Mouse (Mus musculus): ENCODE measurements around the gene Trp53i11.
A peak's percentile ranks its signal among the peaks of the same experiment; 100 is the strongest.

The Trp53i11 gene

GRCm38 (mm10) chr2:93199531-93199974, 12.2 kb downstream of the Trp53i11 start:
- peak; percentile 42 for DNase-seq (ENCODE audit: low read depth)

DNA sequence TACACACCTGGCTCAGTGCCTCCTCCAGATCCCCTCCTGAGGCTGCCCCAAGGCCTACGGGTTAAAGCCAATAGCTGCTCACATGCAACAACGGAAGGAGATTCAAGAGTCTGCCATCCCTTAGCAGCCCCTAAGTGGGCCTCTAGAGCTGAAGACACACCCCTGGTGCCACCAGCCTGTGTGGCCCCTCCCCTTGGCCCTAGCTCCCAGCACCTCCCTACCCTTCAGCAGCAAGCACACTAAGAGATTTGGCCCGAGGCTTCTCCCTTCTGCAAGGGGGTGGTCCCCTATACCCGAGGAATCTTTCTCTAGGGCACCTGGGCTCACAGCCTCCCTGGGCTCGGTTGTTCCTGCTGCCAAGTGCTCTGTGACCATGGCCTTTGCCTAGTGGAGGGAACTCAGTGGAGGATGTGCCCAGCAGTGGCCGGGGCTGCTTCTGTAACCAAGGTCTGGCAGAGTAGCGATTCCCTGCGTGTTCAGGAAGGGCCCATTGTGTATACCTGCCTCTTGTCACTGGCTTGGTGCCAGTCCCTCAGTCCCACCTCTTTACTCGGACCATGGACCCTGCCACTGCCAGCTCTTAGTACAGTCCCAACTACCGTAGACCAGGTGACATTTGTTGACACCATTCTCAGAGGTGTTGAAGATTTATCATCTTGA, 13.5 kb downstream of the Trp53i11 start:
- DNase-seq (ENCODE audit: low read depth), result no peak

DNA sequence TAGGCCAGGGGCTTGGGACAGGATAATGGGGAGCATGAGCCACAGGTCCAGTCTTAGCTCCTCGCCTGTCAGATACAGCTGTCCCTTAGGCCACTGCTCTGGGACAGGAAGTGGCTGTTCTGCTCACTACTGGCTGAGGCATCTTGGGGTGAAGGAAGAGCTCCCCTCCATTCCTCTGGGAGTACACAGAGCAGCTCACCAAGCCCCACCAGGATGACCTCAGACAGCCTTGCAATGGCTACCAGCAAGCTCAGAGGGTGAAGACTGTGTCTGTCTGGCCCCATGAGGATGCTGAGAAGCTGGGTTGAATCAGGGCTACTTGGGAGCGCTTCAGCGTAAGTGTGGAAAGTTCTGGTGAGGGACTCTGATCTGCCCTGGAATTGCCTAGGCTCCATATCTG, 14.6 kb downstream of the Trp53i11 start:
- DNase-seq (ENCODE audit: low read depth), result no peak

DNA sequence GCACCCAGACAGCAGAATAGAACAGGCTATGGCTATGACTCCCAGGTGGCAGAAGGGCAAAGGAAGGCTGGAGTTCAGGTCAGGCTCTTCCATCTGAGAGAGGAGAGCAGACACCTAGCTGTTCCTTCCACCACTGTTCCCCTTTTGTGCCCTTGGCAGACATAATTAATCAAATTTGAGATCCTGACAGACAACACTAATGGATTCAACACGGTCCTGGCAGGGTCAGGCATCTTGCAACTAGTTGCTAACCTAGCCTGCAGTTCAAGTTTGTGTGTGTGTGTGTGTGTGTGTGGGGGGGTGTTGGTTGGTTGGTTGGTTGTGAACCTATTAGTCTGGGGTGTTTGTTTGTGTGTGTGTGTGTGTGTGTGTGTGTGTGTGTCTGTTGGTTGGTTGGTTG, 15.4 kb downstream of the Trp53i11 start:
- no peak for DNase-seq (ENCODE audit: low read depth)

- no peak for DNase-seq (ENCODE audit: low read depth)
Observed at GRCm38 (mm10) chr2:93203682-93204081, 16.3 kb downstream of the Trp53i11 start.

- no peak for DNase-seq (ENCODE audit: low read depth)
Observed at GRCm38 (mm10) chr2:93204571-93204970, 17.2 kb downstream of the Trp53i11 start.

- no peak for DNase-seq (ENCODE audit: low read depth)
Observed at GRCm38 (mm10) chr2:93206126-93206525, 18.8 kb downstream of the Trp53i11 start.

- DNase-seq (ENCODE audit: low read depth), result no peak
Observed at GRCm38 (mm10) chr2:93212386-93212785, 25.0 kb downstream of the Trp53i11 start.

DNA sequence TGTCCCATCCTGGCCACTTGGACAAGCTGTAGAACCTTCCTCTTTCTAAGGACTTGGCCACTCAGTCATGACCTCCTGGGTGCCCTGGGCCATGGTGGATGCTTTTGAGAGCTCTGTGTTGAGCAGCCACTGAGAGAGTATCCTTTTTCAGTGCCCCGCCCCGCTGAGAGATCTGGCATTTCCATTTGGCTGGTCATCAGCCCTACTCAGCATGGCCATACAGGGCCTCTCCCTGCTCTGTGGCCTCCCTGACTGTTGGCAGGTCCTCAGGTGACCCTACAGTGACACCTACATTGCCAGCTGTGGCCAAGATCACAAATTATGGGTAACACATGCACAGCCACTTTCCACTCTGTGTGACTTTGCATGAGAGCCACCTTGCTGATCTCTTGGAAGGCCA, 25.5 kb downstream of the Trp53i11 start:
- no peak for DNase-seq (ENCODE audit: low read depth)

GRCm38 (mm10) chr2:93214192-93214591, 26.8 kb downstream of the Trp53i11 start:
- DNase-seq (ENCODE audit: low read depth), result no peak

GRCm38 (mm10) chr2:93215790-93216189, 28.4 kb downstream of the Trp53i11 start:
- no peak for DNase-seq (ENCODE audit: low read depth)

GRCm38 (mm10) chr2:93217015-93217414, 29.7 kb downstream of the Trp53i11 start:
- DNase-seq (ENCODE audit: low read depth), result peak; percentile 23

GRCm38 (mm10) chr2:93218353-93218990, 31.1 kb downstream of the Trp53i11 start:
- no peak for DNase-seq (ENCODE audit: low read depth)

GRCm38 (mm10) chr2:93219576-93219975, 32.2 kb downstream of the Trp53i11 start:
- no peak for DNase-seq (ENCODE audit: low read depth)

- no peak for DNase-seq (ENCODE audit: low read depth)
Observed at GRCm38 (mm10) chr2:93220447-93220846, 33.1 kb downstream of the Trp53i11 start.

GRCm38 (mm10) chr2:93223463-93223862, 36.1 kb downstream of the Trp53i11 start:
- DNase-seq (ENCODE audit: low read depth), result no peak

- peak; percentile 25 for DNase-seq (ENCODE audit: low read depth)
Observed at GRCm38 (mm10) chr2:93226606-93227595, 39.6 kb downstream of the Trp53i11 start.

DNA sequence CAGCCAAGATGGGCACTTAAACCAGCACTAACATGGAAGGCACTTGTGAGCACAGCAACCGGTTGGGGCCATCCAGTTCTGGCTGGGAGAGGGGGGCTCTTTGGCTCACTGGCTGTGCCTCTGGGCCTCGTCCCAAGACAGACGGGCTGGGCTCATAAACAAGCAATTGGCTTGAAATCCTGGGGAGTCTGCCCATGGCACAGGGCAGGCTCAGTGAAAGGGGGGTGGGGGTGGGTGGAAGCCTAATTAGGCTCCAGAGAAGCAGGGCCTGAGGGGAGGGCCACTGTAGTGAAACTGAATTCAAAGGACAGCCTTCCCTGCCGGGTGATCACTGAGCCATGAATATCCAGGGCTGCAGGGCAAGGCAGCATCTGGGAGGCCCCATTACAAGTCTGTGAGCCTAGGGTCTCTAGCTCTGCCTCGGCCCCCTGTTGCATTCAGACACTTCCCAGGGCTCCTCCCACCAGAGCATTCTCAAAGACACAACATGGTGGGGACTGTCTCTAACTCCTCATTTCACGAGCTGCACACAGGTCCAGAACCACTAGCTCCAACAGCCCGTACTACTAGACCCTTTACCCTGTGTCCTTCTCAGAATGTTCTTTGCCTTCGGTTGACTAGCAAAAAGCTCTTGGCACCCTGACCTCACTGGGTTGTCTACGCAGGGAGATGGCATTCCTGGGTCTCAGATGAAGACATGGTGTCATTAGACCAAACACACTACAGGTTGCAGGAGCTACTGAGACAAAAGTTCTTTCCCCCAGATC, 40.5 kb downstream of the Trp53i11 start:
- no peak for DNase-seq (ENCODE audit: low read depth)

GRCm38 (mm10) chr2:93228480-93228824, 41.1 kb downstream of the Trp53i11 start:
- no peak for DNase-seq (ENCODE audit: low read depth)

DNA sequence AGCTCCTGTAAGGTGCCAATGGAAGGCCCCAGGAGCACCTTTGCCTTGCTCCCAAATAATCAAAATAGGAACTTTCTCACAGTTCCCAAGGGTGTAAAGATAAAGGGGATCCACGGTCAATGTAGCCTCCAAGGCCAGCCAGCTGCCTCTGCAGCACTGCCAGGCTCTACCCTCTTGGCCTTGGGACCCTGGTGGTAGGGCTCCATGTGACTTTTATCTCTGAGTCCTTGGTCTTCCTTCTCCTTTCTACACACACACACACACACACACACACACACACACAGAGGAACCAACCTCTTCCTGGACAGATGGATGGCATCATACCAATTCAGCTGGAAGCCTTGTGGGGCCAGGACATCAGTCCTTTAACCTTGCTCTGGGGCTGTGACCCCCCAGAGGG, 44.8 kb downstream of the Trp53i11 start:
- DNase-seq (ENCODE audit: low read depth), result no peak

DNA sequence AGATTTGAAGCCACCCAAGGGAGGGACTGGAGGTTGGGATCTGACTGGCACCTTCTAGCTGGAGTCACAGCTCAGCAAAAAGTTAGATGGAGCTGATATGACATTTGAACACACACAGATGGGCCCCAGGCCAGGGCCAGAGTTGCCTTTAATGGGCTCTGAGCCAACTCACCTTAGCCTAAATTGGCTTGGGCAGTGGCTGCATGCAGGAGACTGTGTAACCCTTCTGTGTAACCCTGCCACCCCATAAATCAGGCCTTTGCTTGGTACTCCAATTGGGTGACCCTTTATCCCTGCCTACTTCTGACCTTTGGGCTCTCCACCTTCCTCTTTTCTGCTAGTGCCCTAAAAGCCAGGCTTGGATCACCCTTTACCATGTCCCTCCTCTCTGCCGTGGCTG, 49.7 kb downstream of the Trp53i11 start:
- DNase-seq (ENCODE audit: low read depth), result no peak

DNA sequence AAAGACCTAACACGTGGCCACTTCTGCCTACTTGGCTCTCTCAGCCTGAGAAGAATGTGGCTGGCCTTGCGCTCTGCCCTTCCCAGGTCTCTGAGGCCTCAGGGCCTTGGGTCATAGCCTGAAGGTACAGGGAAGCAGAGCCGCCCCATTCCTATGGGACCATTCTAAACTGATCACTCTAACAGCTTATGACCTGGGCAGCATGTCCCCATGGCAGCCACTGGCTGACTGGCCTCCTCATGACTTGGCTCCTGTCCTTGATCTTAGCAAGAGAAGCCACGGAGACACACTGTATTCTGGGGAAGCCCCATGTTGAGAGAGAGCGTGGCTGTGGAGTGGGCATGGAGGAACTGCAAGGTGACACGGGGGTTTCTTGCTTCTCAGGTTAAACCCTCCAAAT, 51.5 kb downstream of the Trp53i11 start:
- no peak for DNase-seq (ENCODE audit: low read depth)

All from c-Kit-positive CD71-positive TER-119-negative erythroid progenitor cells, embryonic 14.5 days (primary cell).